Mouse (Mus musculus): Measurements from ENCODE around the gene Klc2.
"Not testable (repeated sequence)": the region's sequence is repeated elsewhere in the genome, so short reads cannot be mapped to it uniquely, and the experiment has no call there.

Gene Klc2

GRCm38 (mm10) chr19:5106074-5106473 lies 12.3 kb downstream of the Klc2 start:
- no peak for DNase-seq (ENCODE audit: low read depth, low spot score)

GRCm38 (mm10) chr19:5098363-5099143 lies 19.8 kb downstream of the Klc2 start, which contains the start of gene Cnih2:
TSS of gene Cnih2 (minus strand) at chr19:5098521.
- peak; percentile 68 for DNase-seq (ENCODE audit: low read depth, low spot score)

- peak; percentile 63 for DNase-seq (ENCODE audit: low read depth, low spot score)
Observed at GRCm38 (mm10) chr19:5097521-5098362, 20.6 kb downstream of the Klc2 start.

DNA sequence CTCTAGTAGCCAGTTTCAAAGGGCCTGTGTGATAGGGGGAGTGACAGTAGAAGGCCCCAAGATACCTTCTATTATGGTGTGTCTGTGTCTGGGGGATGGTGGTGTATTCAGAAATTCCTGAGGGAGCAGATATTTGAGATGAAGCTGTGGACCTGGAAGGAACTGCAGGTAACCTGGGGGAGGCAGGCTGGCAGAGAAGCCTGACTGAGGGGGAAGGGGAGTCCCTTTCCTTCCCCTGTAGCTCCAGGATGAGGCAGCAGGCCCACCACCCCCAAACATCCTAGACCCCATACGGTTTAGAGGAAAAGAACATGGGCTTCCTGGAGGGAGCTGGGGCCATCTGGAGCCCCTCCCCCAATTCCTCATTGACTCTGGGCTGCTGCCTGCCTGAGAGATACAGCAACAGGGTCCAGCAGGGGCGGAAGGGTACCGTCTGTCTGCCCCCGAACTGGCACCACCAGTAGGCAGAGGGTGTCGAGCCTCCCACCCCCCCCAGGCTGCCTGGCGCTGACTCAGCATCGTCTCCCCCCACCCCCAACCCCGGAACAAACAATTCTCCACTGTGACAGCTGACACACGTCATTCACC lies 22.4 kb downstream of the Klc2 start:
- no peak for DNase-seq (ENCODE audit: low read depth, low spot score)

DNA sequence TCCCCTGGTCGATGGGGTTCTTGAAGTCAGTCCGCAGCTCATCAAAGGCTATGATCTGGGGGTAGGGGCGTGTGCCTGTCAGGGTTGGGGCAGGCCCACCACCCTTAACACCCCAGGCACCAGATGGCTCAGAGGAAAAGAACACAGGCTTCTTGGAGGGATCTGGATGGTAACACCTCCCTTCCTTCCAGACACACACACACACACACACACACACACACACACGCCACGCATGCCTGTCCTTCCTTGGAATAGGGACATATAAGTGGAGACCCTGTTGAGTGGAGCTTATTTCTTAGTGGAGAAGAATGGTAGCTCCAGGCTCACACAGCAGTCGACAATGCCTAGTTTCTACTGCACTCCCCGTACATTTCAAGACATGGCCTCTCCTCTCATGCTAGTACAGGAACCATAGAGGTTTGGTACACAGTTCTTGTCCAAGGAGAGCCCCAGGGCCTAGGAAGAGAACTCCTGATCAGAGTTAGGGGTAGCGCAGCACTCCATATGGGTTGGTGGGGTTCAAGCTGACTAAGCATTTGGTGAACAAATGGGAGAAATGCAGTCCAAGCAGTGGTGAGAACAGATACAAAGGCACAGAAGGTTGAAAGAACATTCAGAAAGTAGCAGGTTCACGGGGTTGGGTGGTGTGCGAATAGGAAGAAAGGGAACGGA lies 23.5 kb downstream of the Klc2 start:
- no peak for DNase-seq (ENCODE audit: low read depth, low spot score)

GRCm38 (mm10) chr19:5094243-5094632 lies 24.1 kb downstream of the Klc2 start:
- DNase-seq (ENCODE audit: low read depth, low spot score), result peak; percentile 96

DNA sequence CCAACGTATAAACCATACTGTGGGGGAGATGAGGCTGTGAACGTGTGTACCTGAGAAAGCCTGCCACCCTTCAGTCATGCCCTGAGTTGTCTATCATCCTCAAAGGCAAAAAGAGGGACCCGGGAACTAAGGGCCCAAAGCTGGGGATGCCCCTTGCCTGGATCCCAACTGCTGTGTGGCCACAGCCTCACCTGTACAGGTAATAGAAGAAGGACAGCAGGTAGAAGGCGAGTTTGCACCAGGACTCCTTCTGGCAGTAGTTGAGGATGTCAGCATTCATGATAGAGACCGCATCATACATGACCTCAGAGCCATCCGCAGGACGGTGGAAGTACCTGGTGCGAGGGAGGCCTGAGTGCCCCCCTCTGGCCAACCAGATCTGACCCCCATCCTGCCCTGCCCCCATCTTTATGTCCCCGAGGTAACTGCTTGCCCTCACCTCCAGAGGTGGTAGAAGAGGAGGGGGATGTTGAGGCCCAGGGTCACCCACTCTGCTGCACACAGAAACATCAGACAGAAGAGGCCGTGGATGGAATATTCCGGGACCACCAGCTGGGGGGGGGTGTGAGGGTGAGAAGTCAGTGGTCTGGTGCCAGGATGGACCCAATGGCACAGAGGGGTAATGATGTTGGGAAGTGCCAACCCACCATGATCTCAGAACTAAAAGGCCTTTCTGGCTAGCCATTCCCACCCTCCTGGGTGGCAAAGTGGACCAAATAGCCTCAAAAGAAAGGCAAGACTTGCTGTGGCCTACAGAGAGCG lies 24.7 kb downstream of the Klc2 start:
- no peak for DNase-seq (ENCODE audit: low read depth, low spot score)

GRCm38 (mm10) chr19:5092083-5092482 lies 26.3 kb downstream of the Klc2 start:
- DNase-seq (ENCODE audit: low read depth, low spot score), result no peak

DNA sequence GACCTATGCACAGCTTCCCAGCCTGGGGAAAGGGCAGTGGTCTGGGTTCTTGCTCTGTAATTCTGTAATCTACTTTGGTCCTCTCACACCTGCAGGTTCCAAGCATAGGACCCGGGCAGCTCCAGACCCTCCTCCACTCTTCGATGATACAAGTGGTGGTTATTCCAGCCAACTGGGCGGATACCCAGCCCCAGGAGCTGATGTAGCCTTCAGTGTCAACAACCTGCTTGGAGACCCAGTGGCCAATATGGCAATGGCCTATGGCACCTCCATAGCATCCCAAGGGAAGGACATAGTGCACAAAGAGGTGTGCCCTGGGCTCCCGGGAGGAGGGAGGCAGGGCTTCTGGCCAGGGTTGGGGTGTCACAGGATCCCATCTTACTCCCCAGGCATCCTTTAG lies 29.0 kb downstream of the Klc2 start:
- DNase-seq (ENCODE audit: low read depth, low spot score), result no peak

DNA sequence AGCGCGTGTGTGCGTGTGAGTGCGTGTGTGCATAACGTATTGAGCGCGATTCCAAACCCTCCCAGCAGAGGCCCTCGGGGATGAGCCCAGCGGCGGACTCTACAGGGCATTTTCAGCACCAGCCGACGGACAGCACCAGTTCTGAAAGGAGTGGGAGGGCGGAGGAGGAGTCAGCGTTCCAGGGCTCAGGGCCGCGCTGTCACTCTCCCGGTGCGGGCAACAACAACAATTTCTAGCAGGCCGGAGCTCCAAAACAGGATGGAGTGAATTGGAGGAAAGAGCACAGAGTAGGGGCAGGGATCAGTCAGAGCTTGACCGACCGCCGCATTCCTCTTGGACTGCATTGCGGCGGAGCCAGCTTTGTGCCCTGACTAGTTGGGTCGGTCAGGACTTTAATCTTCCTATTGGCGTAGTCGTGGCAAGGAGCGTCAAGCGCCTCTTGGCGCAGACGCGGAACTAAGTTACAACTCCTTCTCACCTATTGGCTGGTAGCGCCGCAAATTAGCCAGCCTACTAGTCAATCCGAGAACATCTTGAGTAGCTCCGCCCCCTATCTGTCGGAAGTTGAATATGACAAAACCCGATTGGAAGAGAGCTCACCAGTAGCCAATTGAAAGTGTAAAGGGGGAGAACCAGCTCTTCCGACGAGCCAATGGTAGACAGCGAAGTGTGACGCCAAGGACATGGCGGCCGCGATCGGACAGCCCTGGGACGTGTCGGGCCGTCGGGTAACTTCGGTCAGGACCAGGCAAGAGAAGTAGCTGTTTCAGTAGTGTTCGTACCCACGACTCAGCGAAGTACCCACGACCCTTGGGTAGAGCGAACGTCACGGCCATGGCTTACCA lies 30.3 kb downstream of the Klc2 start, which contains the start of gene Yif1a:
Gene Yif1a (plus strand): TSS at position 655 of the 845 bp plus-strand sequence.
- peak; percentile 98 for DNase-seq (ENCODE audit: low read depth, low spot score)

- DNase-seq (ENCODE audit: low read depth, low spot score), result not testable (repeated sequence)
Observed at GRCm38 (mm10) chr19:5086533-5086932, 31.8 kb downstream of the Klc2 start.

GRCm38 (mm10) chr19:5085145-5085863 lies 33.1 kb downstream of the Klc2 start, which contains the start of gene Tmem151a:
TSS of gene Tmem151a (minus strand) at chr19:5085531.
- no peak for DNase-seq (ENCODE audit: low read depth, low spot score)

- no peak for DNase-seq (ENCODE audit: low read depth, low spot score)
Observed at GRCm38 (mm10) chr19:5084834-5085144, 33.6 kb downstream of the Klc2 start.

- no peak for DNase-seq (ENCODE audit: low read depth, low spot score)
Observed at GRCm38 (mm10) chr19:5083961-5084833, 34.2 kb downstream of the Klc2 start.

GRCm38 (mm10) chr19:5082596-5082995 lies 35.8 kb downstream of the Klc2 start:
- DNase-seq (ENCODE audit: low read depth, low spot score), result no peak

GRCm38 (mm10) chr19:5082005-5082404 lies 36.4 kb downstream of the Klc2 start:
- DNase-seq (ENCODE audit: low read depth, low spot score), result no peak

GRCm38 (mm10) chr19:5079279-5079678 lies 39.1 kb downstream of the Klc2 start:
- no peak for DNase-seq (ENCODE audit: low read depth, low spot score)

- DNase-seq (ENCODE audit: low read depth, low spot score), result no peak
Observed at GRCm38 (mm10) chr19:5073518-5073917, 44.8 kb downstream of the Klc2 start.

Measured in mesoderm, embryonic 11.5 days (tissue).